Mouse (Mus musculus): ENCODE results near the gene Rbm20.

DNA sequence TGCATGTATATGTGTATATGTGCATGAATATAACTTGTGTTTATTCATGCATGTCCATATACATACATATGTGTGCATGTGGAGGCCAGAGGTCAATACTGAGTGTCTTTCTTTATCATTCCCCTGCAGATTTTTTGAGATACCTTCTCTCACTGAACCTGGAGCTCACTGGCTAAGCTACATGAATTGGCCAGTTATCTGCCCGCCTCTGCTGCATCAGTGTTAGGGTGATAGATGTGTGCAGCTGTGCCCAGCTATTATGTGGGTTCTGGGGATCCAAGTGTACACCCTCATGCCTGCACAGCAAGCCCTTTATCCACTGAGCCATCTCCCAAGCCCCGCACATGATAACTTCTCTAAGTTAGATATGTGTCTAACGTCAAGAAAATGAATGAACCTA lies 210.7 kb downstream of the Rbm20 start:
- TF ChIP-seq CTCF (IDR thresholded peaks at IDR 0.05; ENCODE audit: extremely low read depth, insufficient read depth, insufficient read length, insufficient replicate concordance) (no peak), POLR2A (IDR thresholded peaks at IDR 0.05; ENCODE audit: low read depth, low read length) (no peak)
